ENCODE assay signal across 8 mouse cellular contexts in the genomic region with DNA sequence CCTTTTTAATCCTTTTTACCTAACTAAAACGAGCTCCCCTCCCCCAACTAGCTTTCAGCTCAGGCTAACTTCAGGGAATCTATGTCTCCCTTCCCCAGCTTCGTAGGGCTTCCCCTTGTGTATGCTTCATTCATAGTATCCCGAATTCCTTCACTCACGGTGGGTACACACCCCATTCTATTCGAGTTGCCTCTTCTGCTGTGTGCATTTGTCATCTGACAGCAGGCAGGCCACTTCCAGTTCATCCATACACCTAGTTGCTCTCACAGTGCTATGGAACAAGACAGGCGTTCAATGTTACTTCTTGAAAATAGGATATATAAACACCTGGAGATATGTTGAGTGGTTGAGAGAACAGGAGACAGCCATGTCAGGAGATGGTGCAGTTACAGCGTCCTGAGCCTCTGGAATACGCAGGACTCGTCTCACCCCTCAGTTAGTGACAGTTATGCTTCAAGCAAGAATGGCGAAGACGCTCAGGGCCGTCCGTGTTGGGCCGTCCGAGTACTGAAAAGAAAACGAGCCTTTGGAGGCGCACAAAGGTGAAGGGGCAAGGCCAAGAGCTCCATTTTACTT. TPM values are rescaled to one million over a fixed set of nuclear protein-coding genes. Genes with fewer than 3 reads are reported as not detected.
A peak's percentile ranks its signal among the peaks of the same experiment; 100 is the strongest.
DNase-seq lines count a peak whose midpoint lies in the region; ATAC-seq and TF ChIP-seq lines count a peak whose summit lies in the region.

No protein-coding gene starts in this region.

- no peaks in the 10 kb centered on the region for H3K9me3 ChIP-seq in heart, embryonic 13.5 days
- no peaks in the 10 kb centered on the region for H3K9me3 ChIP-seq in ES-E14 (ENCODE audit: control insufficient read depth, insufficient read depth, low read depth, low read length)
- no peaks in the 10 kb centered on the region for H3K9me3 ChIP-seq in forebrain, embryonic 10.5 days
- no peaks in the 10 kb centered on the region for H3K9me3 ChIP-seq in limb, embryonic 15.5 days
- H3K9me3 ChIP-seq in stomach, embryonic 16.5 days (replicated peaks; ENCODE audit: control insufficient read depth, low read length): no peaks in the 10 kb centered on the region

- no peaks in the 10 kb centered on the region for H3K27me3 ChIP-seq in heart, embryonic 13.5 days (replicated peaks)
- no peaks in the 10 kb centered on the region for H3K27me3 ChIP-seq in forebrain, embryonic 10.5 days (ENCODE audit: poor library complexity, severe bottlenecking)
- H3K27me3 ChIP-seq in limb, embryonic 15.5 days: no peaks in the 10 kb centered on the region
- H3K27me3 ChIP-seq in stomach, embryonic 16.5 days (ENCODE audit: control insufficient read depth, insufficient read depth, low read length): no peaks in the 10 kb centered on the region

- peak overlapping the region; percentile 95 for H3K27ac ChIP-seq in heart, embryonic 13.5 days (replicated peaks)
- H3K27ac ChIP-seq in ES-E14 (ENCODE audit: insufficient read depth, low read depth, low read length, poor library complexity, severe bottlenecking): peak overlapping the region; percentile 69; the same call in 1 of the 2 replicates
- H3K27ac ChIP-seq in forebrain, embryonic 10.5 days: peak overlapping the region; percentile 94
- H3K27ac ChIP-seq in limb, embryonic 15.5 days: peak overlapping the region; percentile 95
- H3K27ac ChIP-seq in stomach, embryonic 16.5 days (ENCODE audit: low read length): peak overlapping the region; percentile 96

- WGBS in heart, embryonic 13.5 days: 5% methylated on average over 17 of the region's 17 CpGs
- 8% methylated on average over 17 of the region's 17 CpGs for WGBS in forebrain, embryonic 10.5 days
- 5% methylated on average over 17 of the region's 17 CpGs for WGBS in limb, embryonic 15.5 days
- WGBS in stomach, embryonic 16.5 days: 3% methylated on average over 17 of the region's 17 CpGs

- H3K4me3 ChIP-seq in heart, embryonic 13.5 days: peak overlapping the region; percentile 66
- H3K4me3 ChIP-seq in ES-E14 (ENCODE audit: insufficient read depth in 1 of 2, low read depth in 1 of 2, low read length in 2 of 2, poor library complexity in 1 of 2, severe bottlenecking in 1 of 2): peak overlapping the region; percentile 84 to 85
- H3K4me3 ChIP-seq in forebrain, embryonic 10.5 days: peak overlapping the region; percentile 73
- peak overlapping the region; percentile 71 for H3K4me3 ChIP-seq in limb, embryonic 15.5 days
- H3K4me3 ChIP-seq in stomach, embryonic 16.5 days (replicated peaks; ENCODE audit: low read length): peak overlapping the region; percentile 72

- in situ Hi-C loops in ES-E14 (cut with MboI; ENCODE audit: low sequenced_read_pairs in 2 of 2, unreplicated experiment in 2 of 2): no loop called here

- H3K4me2 ChIP-seq in heart, embryonic 13.5 days: peak overlapping the region; percentile 73
- peak overlapping the region; percentile 76 for H3K4me2 ChIP-seq in limb, embryonic 15.5 days
- peak overlapping the region; percentile 76 for H3K4me2 ChIP-seq in stomach, embryonic 16.5 days (ENCODE audit: low read depth, low read length)

- H3K9ac ChIP-seq in heart, embryonic 13.5 days: peak overlapping the region; percentile 83
- peak overlapping the region; percentile 87 for H3K9ac ChIP-seq in ES-E14 (ENCODE audit: insufficient read depth, low read depth, low read length, poor library complexity, severe bottlenecking)
- peak overlapping the region; percentile 70 for H3K9ac ChIP-seq in limb, embryonic 15.5 days
- H3K9ac ChIP-seq in stomach, embryonic 16.5 days (ENCODE audit: low read length): peak overlapping the region; percentile 81

- peaks cover 20% of the 10 kb centered on the region for H3K4me1 ChIP-seq in heart, embryonic 13.5 days
- no peaks in the 10 kb centered on the region; a peak in 1 of 4 replicates for H3K4me1 ChIP-seq in ES-E14 (ENCODE audit: control insufficient read depth in 2 of 2, insufficient read depth in 2 of 2, low read length in 2 of 2, poor library complexity in 1 of 2)
- peaks cover 23% of the 10 kb centered on the region for H3K4me1 ChIP-seq in forebrain, embryonic 10.5 days
- peaks cover 12% of the 10 kb centered on the region for H3K4me1 ChIP-seq in limb, embryonic 15.5 days
- H3K4me1 ChIP-seq in stomach, embryonic 16.5 days (ENCODE audit: control insufficient read depth, insufficient read depth, low read length): 0 out of 2 replicates have a peak, but pooled peaks cover 2% of the 10 kb centered on the region

- ATAC-seq in heart, embryonic 13.5 days (ENCODE audit: extremely low read depth, insufficient number of reproducible peaks, low FRiP score, low TSS enrichment): 0 out of 2 replicates have a peak, but pooled peaks have one; percentile 5
- ATAC-seq in limb, embryonic 15.5 days (ENCODE audit: insufficient number of reproducible peaks, low FRiP score, low TSS enrichment, low read depth): no peak
- ATAC-seq in stomach, embryonic 16.5 days (ENCODE audit: insufficient read depth, low FRiP score): no peak

- peaks cover 22% of the 10 kb centered on the region for H3K36me3 ChIP-seq in heart, embryonic 13.5 days
- 0 out of 2 replicates have a peak, but pooled peaks cover 2% of the 10 kb centered on the region for H3K36me3 ChIP-seq in ES-E14 (ENCODE audit: control insufficient read depth, insufficient read depth, low read length, poor library complexity, severe bottlenecking)
- H3K36me3 ChIP-seq in forebrain, embryonic 10.5 days (replicated peaks): peaks cover 16% of the 10 kb centered on the region
- peaks cover 9% of the 10 kb centered on the region; the same call in 1 of the 2 replicates for H3K36me3 ChIP-seq in limb, embryonic 15.5 days
- no peaks in the 10 kb centered on the region for H3K36me3 ChIP-seq in stomach, embryonic 16.5 days (ENCODE audit: control insufficient read depth, insufficient read depth, low read length)

- DNase-seq in heart, adult 8-10 months (ENCODE audit: low spot score): no peak
- no peak for DNase-seq in ES-E14 (ENCODE audit: low read depth, low spot score)
- DNase-seq in forebrain, embryonic 10.5 days (ENCODE audit: extremely low spot score, low spot score): no peak
- no peak for DNase-seq in layer of hippocampus, postnatal 36 days
- DNase-seq in gastrocnemius, adult 8-10 months (ENCODE audit: low spot score in 2 of 2): no peak

TF ChIP-seq in ES-E14, 5 proteins besides CTCF, POLR2A, EP300 and RAD21 (continues in another document):
- no peak for TF ChIP-seq ZC3H11A (IDR thresholded peaks at IDR 0.05; ENCODE audit: borderline replicate concordance, low read depth, low read length)

RNA-seq across cellular contexts. Expression of a gene that starts 0.4 kb away (rescaled TPM):
- polyA plus RNA-seq in heart, embryonic 13.5 days (2015; fragmentation: Nextera tagmentation; extraction: Ambion mirVana): 8.2 and 8.5 TPM in 2 replicates
- total RNA-seq in heart, adult 8-10 months (2022): 1 to 10 TPM; 4.9 to 6.9 (median 5.1) TPM
- total RNA-seq in ES-E14 (2012; rRNA removed): 5.8 and 7.6 TPM in 2 replicates
- polyA plus RNA-seq in forebrain, embryonic 10.5 days (2016; fragmentation: Nextera tagmentation; extraction: Ambion mirVana): 12.2 and 14.5 TPM in 2 replicates
- polyA plus RNA-seq in limb, embryonic 15.5 days (2015; fragmentation: Nextera tagmentation; extraction: Ambion mirVana): 9.3 TPM in 2 replicates
- polyA plus RNA-seq in stomach, embryonic 16.5 days (2015; fragmentation: Nextera tagmentation; extraction: Ambion mirVana): 11.1 and 11.7 TPM in 2 replicates
- 1 to 10 TPM; 5.4 to 6.4 TPM for total RNA-seq in layer of hippocampus, postnatal 36 days (2021)
- 1 to 10 TPM; 2.7 to 6.1 (median 3.4) TPM for total RNA-seq in gastrocnemius, adult 8-10 months (2022)

RNA-seq across cellular contexts. Expression of a gene that starts 7.2 kb away (rescaled TPM):
- polyA plus RNA-seq in heart, embryonic 13.5 days (2015; fragmentation: Nextera tagmentation; extraction: Ambion mirVana): 27.3 and 31.9 TPM in 2 replicates
- total RNA-seq in heart, adult 8-10 months (2022): 10 to 100 TPM in 3 of 4 experiments, 1 to 10 TPM in 1; 8.2 to 12.5 (median 11.4) TPM
- total RNA-seq in ES-E14 (2012; rRNA removed): 30.8 and 49.1 TPM in 2 replicates
- polyA plus RNA-seq in forebrain, embryonic 10.5 days (2016; fragmentation: Nextera tagmentation; extraction: Ambion mirVana): 35.0 and 36.9 TPM in 2 replicates
- polyA plus RNA-seq in limb, embryonic 15.5 days (2015; fragmentation: Nextera tagmentation; extraction: Ambion mirVana): 34.9 and 35.6 TPM in 2 replicates
- 36.7 and 40.5 TPM in 2 replicates for polyA plus RNA-seq in stomach, embryonic 16.5 days (2015; fragmentation: Nextera tagmentation; extraction: Ambion mirVana)
- 10 to 100 TPM; 27.3 to 31.9 TPM for total RNA-seq in layer of hippocampus, postnatal 36 days (2021)
- 10 to 100 TPM in 1 of 4 experiments, 1 to 10 TPM in 3; 8.0 to 11.0 (median 9.3) TPM for total RNA-seq in gastrocnemius, adult 8-10 months (2022)

RNA-seq across cellular contexts. Expression of a gene that starts 7.7 kb away (rescaled TPM):
- 24.5 and 25.9 TPM in 2 replicates for polyA plus RNA-seq in heart, embryonic 13.5 days (2015; fragmentation: Nextera tagmentation; extraction: Ambion mirVana)
- total RNA-seq in heart, adult 8-10 months (2022): 10 to 100 TPM; 12.0 to 15.6 (median 13.6) TPM
- total RNA-seq in ES-E14 (2012; rRNA removed): 6.8 and 7.0 TPM in 2 replicates
- polyA plus RNA-seq in forebrain, embryonic 10.5 days (2016; fragmentation: Nextera tagmentation; extraction: Ambion mirVana): 23.2 and 24.7 TPM in 2 replicates
- 24.2 and 30.2 TPM in 2 replicates for polyA plus RNA-seq in limb, embryonic 15.5 days (2015; fragmentation: Nextera tagmentation; extraction: Ambion mirVana)
- 28.5 and 31.1 TPM in 2 replicates for polyA plus RNA-seq in stomach, embryonic 16.5 days (2015; fragmentation: Nextera tagmentation; extraction: Ambion mirVana)
- total RNA-seq in layer of hippocampus, postnatal 36 days (2021): 10 to 100 TPM; 24.3 to 29.0 TPM
- 10 to 100 TPM; 12.1 to 15.4 (median 13.8) TPM for total RNA-seq in gastrocnemius, adult 8-10 months (2022)

RNA-seq across cellular contexts. Expression of a gene that starts 15.5 kb away (rescaled TPM):
- polyA plus RNA-seq in heart, embryonic 13.5 days (2015; fragmentation: Nextera tagmentation; extraction: Ambion mirVana): 260 and 319 TPM in 2 replicates
- total RNA-seq in heart, adult 8-10 months (2022): 100 to 1,000 TPM; 150 to 156 (median 152) TPM
- total RNA-seq in ES-E14 (2012; rRNA removed): 9.6 and 10.9 TPM in 2 replicates
- 0.69 and 1.1 TPM in 2 replicates for polyA plus RNA-seq in forebrain, embryonic 10.5 days (2016; fragmentation: Nextera tagmentation; extraction: Ambion mirVana)
- 39.0 and 104 TPM in 2 replicates for polyA plus RNA-seq in limb, embryonic 15.5 days (2015; fragmentation: Nextera tagmentation; extraction: Ambion mirVana)
- 9.0 and 27.1 TPM in 2 replicates for polyA plus RNA-seq in stomach, embryonic 16.5 days (2015; fragmentation: Nextera tagmentation; extraction: Ambion mirVana)
- total RNA-seq in layer of hippocampus, postnatal 36 days (2021): 1 to 10 TPM in 1 of 2 experiments, under 1 TPM in 1; 0.95 to 1.2 TPM
- total RNA-seq in gastrocnemius, adult 8-10 months (2022): 100 to 1,000 TPM; 118 to 146 (median 133) TPM

RNA-seq across cellular contexts. Expression of a gene that starts 16.5 kb away (rescaled TPM):
- polyA plus RNA-seq in heart, embryonic 13.5 days (2015; fragmentation: Nextera tagmentation; extraction: Ambion mirVana): 1,022 and 1,124 TPM in 2 replicates
- total RNA-seq in heart, adult 8-10 months (2022): 1,000 to 10,000 TPM; 3,411 to 4,078 (median 3,658) TPM
- total RNA-seq in ES-E14 (2012; rRNA removed): 18.9 and 57.4 TPM in 2 replicates
- 3.2 and 5.7 TPM in 2 replicates for polyA plus RNA-seq in forebrain, embryonic 10.5 days (2016; fragmentation: Nextera tagmentation; extraction: Ambion mirVana)
- 123 and 265 TPM in 2 replicates for polyA plus RNA-seq in limb, embryonic 15.5 days (2015; fragmentation: Nextera tagmentation; extraction: Ambion mirVana)
- polyA plus RNA-seq in stomach, embryonic 16.5 days (2015; fragmentation: Nextera tagmentation; extraction: Ambion mirVana): 104 and 143 TPM in 2 replicates
- 100 to 1,000 TPM; 153 to 161 TPM for total RNA-seq in layer of hippocampus, postnatal 36 days (2021)
- 1,000 to 10,000 TPM; 1,194 to 1,381 (median 1,261) TPM for total RNA-seq in gastrocnemius, adult 8-10 months (2022)
